Mouse (Mus musculus) liver, embryonic 14.5 days (tissue): ENCODE measurements at regions not wholly inside any gene's neighbourhood (a gene's known extent, or its start where the extent isn't known, plus 50 kb on each side); places are given as distances from the start of the nearest gene placed in this dataset.
A peak's percentile ranks its signal among the peaks of the same experiment; 100 is the strongest.

Experiments used
- ATAC-seq: fragments of 200-750 bp; cut with Nextera tagmentation; 2 replicates; pipeline ENCODE4 v1.8.0; 2017; ENCODE audit warnings: moderate number of reproducible peaks, mild to moderate bottlenecking, moderate library complexity; ENCODE audit not compliant: insufficient read depth
- DNase-seq, 3 experiments: peaks; one replicate each; pipeline ENCODE4 v3.0.0-alpha.2; 2012 to 2013; ENCODE audit warnings: low read depth in 3 of 3, low spot score in 3 of 3
- H3K27ac ChIP-seq: fragments of 300-500 bp; sonication (generic); 2 replicates; pipeline ENCODE4 v1.5.1; 2014; ENCODE audit warnings: moderate library complexity, mild to moderate bottlenecking, control low read depth, inconsistent platforms
- H3K27me3 ChIP-seq: fragments of 300-500 bp; sonication (generic); 2 replicates; pipeline ENCODE4 v1.6.1; 2014; ENCODE audit warnings: mild to moderate bottlenecking, low read length, moderate library complexity; ENCODE audit not compliant: control insufficient read depth, insufficient read depth
- H3K36me3 ChIP-seq: fragments of 300-500 bp; sonication (generic); replicated peaks from 2 replicates; pipeline ENCODE4 v1.6.1; 2014; ENCODE audit warnings: low read depth; ENCODE audit not compliant: control insufficient read depth, insufficient read depth
- H3K4me1 ChIP-seq, 2 experiments: fragments of 200-500 bp in 1 of 2; fragments of 300-500 bp in 1 of 2; sonication (generic) in 1 of 2; replicated peaks; 2 replicates each; pipeline ENCODE4 v1.6.1; 2012 to 2014; ENCODE audit warnings: antibody characterized with exemption in 1 of 2, inconsistent platforms in 1 of 2, low read length in 1 of 2; ENCODE audit not compliant: control insufficient read depth in 2 of 2, insufficient read depth in 2 of 2
- H3K4me2 ChIP-seq: fragments of 300-500 bp; sonication (generic); 2 replicates; pipeline ENCODE4 v1.6.1; 2014; ENCODE audit warnings: low read depth, mild to moderate bottlenecking, control low read depth, moderate library complexity
- H3K4me3 ChIP-seq, 2 experiments: fragments of 200-500 bp in 1 of 2; fragments of 300-500 bp in 1 of 2; sonication (generic) in 1 of 2; 2 replicates each; pipeline ENCODE4 v1.5.1; 2012 to 2014; ENCODE audit warnings: low read depth in 2 of 2, low read length in 2 of 2, mild to moderate bottlenecking in 2 of 2, control low read depth in 1 of 2, inconsistent platforms in 1 of 2, moderate library complexity in 1 of 2; ENCODE audit not compliant: insufficient read depth in 1 of 2
- H3K9ac ChIP-seq: fragments of 300-500 bp; sonication (generic); replicated peaks from 2 replicates; pipeline ENCODE4 v1.6.1; 2014; ENCODE audit warnings: mild to moderate bottlenecking, control low read depth, moderate library complexity
- H3K9me3 ChIP-seq: fragments of 300-500 bp; sonication (generic); 2 replicates; pipeline ENCODE4 v1.6.1; 2016; ENCODE audit warnings: low read length, mixed read lengths; ENCODE audit not compliant: control insufficient read depth
- CTCF ChIP-seq: IDR thresholded peaks from 2 replicates; pipeline ENCODE4 v1.5.1; 2016; ENCODE audit warnings: antibody characterized with exemption, low read depth, control low read depth
- EP300 ChIP-seq: IDR thresholded peaks from 2 replicates; pipeline ENCODE4 v1.6.1; 2016; ENCODE audit warnings: antibody characterized with exemption, low read depth
- WGBS: fragments of 180-500 bp; shearing (Covaris S2); extraction: QIAGEN DNeasy Blood & Tissue Kit; methylation state at CpG from one replicate; pipeline ENCODE4 v1.1.7; 2014; ENCODE audit not compliant: insufficient replicate concordance; 5-methylcytosine and 5-hydroxymethylcytosine counted together

GRCm38 (mm10) chrX:68313486-68313885, 364.9 kb upstream of the Fmr1 start:
- WGBS: 15% methylated on average over 7 of the region's 7 CpGs
- Histone ChIP-seq H3K27me3 (no peaks in the 10 kb centered on the region), H3K9ac (no peak overlapping the region), H3K4me1 (no peaks in the 10 kb centered on the region), H3K36me3 (no peaks in the 10 kb centered on the region), H3K4me2 (no peak overlapping the region), H3K9me3 (no peaks in the 10 kb centered on the region), H3K4me3 (no peak overlapping the region), H3K27ac (no peak overlapping the region)
- ATAC-seq: no peak
- peak; percentile 6 to 20 (median 7) for DNase-seq
- TF ChIP-seq EP300: no peak
- TF ChIP-seq CTCF: peak; percentile 69
